In genomic region chr10:94545259-94546019, GRCm38 (mm10) we compare ENCODE assay signal across 8 mouse cellular contexts.
DNase-seq lines count a peak whose midpoint lies in the region; ATAC-seq and TF ChIP-seq lines count a peak whose summit lies in the region.

No protein-coding gene starts in this region.

- peak overlapping the region; percentile 62 for H3K4me2 ChIP-seq in liver, embryonic 11.5 days
- H3K4me2 ChIP-seq in stomach, embryonic 16.5 days (ENCODE audit: low read depth, low read length), result peak overlapping the region; percentile 75

- no peaks in the 10 kb centered on the region for H3K36me3 ChIP-seq in testis, adult 2 months (ENCODE audit: control insufficient read depth, insufficient read depth, low read length)
- H3K36me3 ChIP-seq in liver, embryonic 11.5 days (ENCODE audit: control insufficient read depth, insufficient read depth, low read length), result peaks cover 2% of the 10 kb centered on the region; the same call in 1 of the 2 replicates
- no peaks in the 10 kb centered on the region for H3K36me3 ChIP-seq in stomach, embryonic 16.5 days (ENCODE audit: control insufficient read depth, insufficient read depth, low read length)

- H3K4me1 ChIP-seq in testis, adult 2 months (ENCODE audit: control insufficient read depth, insufficient read depth, low read length), result peaks cover 5% of the 10 kb centered on the region
- H3K4me1 ChIP-seq in liver, embryonic 11.5 days (replicated peaks; ENCODE audit: control insufficient read depth, insufficient read depth, low read length), result peaks cover 22% of the 10 kb centered on the region
- peaks cover 28% of the 10 kb centered on the region for H3K4me1 ChIP-seq in stomach, embryonic 16.5 days (ENCODE audit: control insufficient read depth, insufficient read depth, low read length)

- no peak; the same call in 1 of the 2 replicates for ATAC-seq in liver, embryonic 11.5 days (replicated peaks; ENCODE audit: low FRiP score)
- peak; percentile 87 for ATAC-seq in monocyte, adult 5-6 weeks (replicated peaks; ENCODE audit: insufficient number of reproducible peaks, low FRiP score, low TSS enrichment, poor library complexity, severe bottlenecking)
- ATAC-seq in stomach, embryonic 16.5 days (ENCODE audit: insufficient read depth, low FRiP score), result peak; percentile 71

- peak overlapping the region; percentile 45 for H3K4me3 ChIP-seq in testis, adult 2 months (ENCODE audit: control insufficient read depth, low read depth, low read length)
- peak overlapping the region; percentile 26 for H3K4me3 ChIP-seq in liver, embryonic 11.5 days (ENCODE audit: low read depth, low read length)
- peak overlapping the region; percentile 49 for H3K4me3 ChIP-seq in stomach, embryonic 16.5 days (replicated peaks; ENCODE audit: low read length)

- DNase-seq in testis, postnatal 14 days (ENCODE audit: low spot score), result no peak
- DNase-seq in embryo, embryonic 11 days, result peak; percentile 43
- peak; percentile 77 for DNase-seq in heart, adult 8-10 months (ENCODE audit: low spot score)
- peak; percentile 65 for DNase-seq in kidney, adult 18-20 months
- DNase-seq in liver, embryonic 11.5 days (ENCODE audit: low spot score), result peak; percentile 48

- H3K9me3 ChIP-seq in liver, embryonic 11.5 days (ENCODE audit: control insufficient read depth, low read length), result peaks cover 4% of the 10 kb centered on the region; the same call in 1 of the 2 replicates
- H3K9me3 ChIP-seq in stomach, embryonic 16.5 days (replicated peaks; ENCODE audit: control insufficient read depth, low read length), result 0 out of 2 replicates have a peak, but pooled peaks cover 5% of the 10 kb centered on the region

- no peaks in the 10 kb centered on the region for H3K27me3 ChIP-seq in testis, adult 2 months (ENCODE audit: control insufficient read depth, insufficient read depth, low read length)
- H3K27me3 ChIP-seq in liver, embryonic 11.5 days (replicated peaks; ENCODE audit: control insufficient read depth, insufficient read depth, low read length), result no peaks in the 10 kb centered on the region
- no peaks in the 10 kb centered on the region for H3K27me3 ChIP-seq in stomach, embryonic 16.5 days (ENCODE audit: control insufficient read depth, insufficient read depth, low read length)

- 37% methylated on average over 21 of the region's 21 CpGs for WGBS in liver, embryonic 11.5 days
- 13% methylated on average over 21 of the region's 21 CpGs for WGBS in stomach, embryonic 16.5 days

- no peak for TF ChIP-seq POLR2A in testis, adult 2 months (IDR thresholded peaks at IDR 0.05; ENCODE audit: control insufficient read depth, low read depth, low read length)

- TF ChIP-seq CTCF in testis, adult 2 months (IDR thresholded peaks at IDR 0.05; ENCODE audit: control insufficient read depth, insufficient read depth, insufficient replicate concordance, low read depth, low read length), result no peak

- H3K27ac ChIP-seq in testis, adult 2 months (ENCODE audit: control insufficient read depth, insufficient read depth, low read depth, low read length), result peak overlapping the region; percentile 87
- peak overlapping the region; percentile 63 for H3K27ac ChIP-seq in liver, embryonic 11.5 days (ENCODE audit: low read depth, low read length)
- peak overlapping the region; percentile 97 for H3K27ac ChIP-seq in stomach, embryonic 16.5 days (ENCODE audit: low read length)

- H3K9ac ChIP-seq in liver, embryonic 11.5 days (ENCODE audit: low read depth, low read length), result peak overlapping the region; percentile 46
- H3K9ac ChIP-seq in stomach, embryonic 16.5 days (ENCODE audit: low read length), result peak overlapping the region; percentile 71
